Mouse (Mus musculus): ENCODE data around the gene Smad6.

DNA sequence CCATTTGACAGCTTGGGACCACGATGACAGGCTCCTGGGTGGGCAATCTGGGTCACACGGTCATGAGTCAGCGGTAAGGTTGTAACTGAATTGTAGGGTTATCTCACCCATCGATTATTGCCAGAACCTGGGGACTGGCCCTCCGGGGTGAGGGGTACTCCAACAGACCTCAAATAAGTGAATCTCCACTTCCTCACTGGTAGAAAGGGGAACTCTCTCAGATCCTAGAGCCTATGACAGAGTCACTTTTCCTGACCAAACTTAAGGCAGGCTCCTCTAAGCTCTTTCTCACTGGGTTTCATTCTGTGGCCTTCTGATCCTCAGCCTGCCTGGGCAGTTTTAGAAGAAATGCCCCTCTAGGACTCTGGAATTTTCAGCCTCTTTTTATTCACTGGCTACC is 88.8 kb downstream of the Smad6 start:
- TF ChIP-seq POLR2A (IDR thresholded peaks at IDR 0.05; ENCODE audit: control insufficient read depth, low read depth, low read length) (no peak), CTCF (IDR thresholded peaks at IDR 0.05; ENCODE audit: control insufficient read depth, insufficient read depth, insufficient replicate concordance, low read depth, low read length) (no peak)

Measured in testis, adult 2 months (tissue).